In the genomic region with DNA sequence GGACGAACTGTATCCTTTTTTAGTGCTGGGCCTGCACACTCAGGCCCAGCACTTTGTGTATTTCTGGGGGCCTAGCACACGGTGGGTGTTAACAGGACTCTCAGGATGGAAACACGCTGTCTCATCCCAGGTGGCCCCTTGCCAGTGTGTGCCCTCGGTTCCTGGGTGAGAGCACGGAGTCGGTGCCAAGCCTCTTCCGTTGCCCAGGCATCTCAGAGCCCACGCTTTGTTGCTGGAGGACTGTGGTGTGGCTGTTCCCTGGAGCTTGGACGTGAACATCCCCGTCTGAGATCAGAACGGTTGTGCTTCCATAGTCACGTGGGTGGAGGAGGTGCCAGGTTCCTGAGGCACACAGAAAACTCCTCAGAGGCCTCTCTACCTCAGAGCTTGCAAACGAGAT, we compare ENCODE assay signal across 13 mouse cellular contexts. TPM values are rescaled to one million over a fixed set of nuclear protein-coding genes. Genes with fewer than 3 reads are reported as not detected.
DNase-seq lines count a peak whose midpoint lies in the region; ATAC-seq lines count a peak whose summit lies in the region.
"Had no signal": no experiment of that assay in that cellular context is flagged by ENCODE, and none has a peak within 500 bp of the region (broad histone marks: within the 10 kb centered on the region; RNA-seq: fewer than 3 reads in every experiment).

No protein-coding gene starts in this region.

- no peak overlapping the region for H3K9ac ChIP-seq in hindbrain, embryonic 16.5 days (ENCODE audit: low read depth, low read length)
- no peak overlapping the region for H3K9ac ChIP-seq in hindbrain, embryonic 13.5 days
- H3K9ac ChIP-seq: heart, embryonic 13.5 days; liver, postnatal 0 days had no signal

- no peaks in the 10 kb centered on the region for H3K27me3 ChIP-seq in hindbrain, embryonic 16.5 days (replicated peaks; ENCODE audit: control insufficient read depth, insufficient read depth, low read length)
- no peaks in the 10 kb centered on the region for H3K27me3 ChIP-seq in hindbrain, embryonic 13.5 days
- H3K27me3 ChIP-seq: heart, embryonic 13.5 days had no signal

- no peak overlapping the region for H3K27ac ChIP-seq in hindbrain, embryonic 16.5 days (ENCODE audit: low read depth, low read length)
- H3K27ac ChIP-seq in hindbrain, embryonic 13.5 days, result no peak overlapping the region
- H3K27ac ChIP-seq: heart, embryonic 13.5 days; stomach, postnatal 0 days had no signal

- H3K9me3 ChIP-seq in hindbrain, embryonic 16.5 days (ENCODE audit: control insufficient read depth, low read length), result no peaks in the 10 kb centered on the region
- H3K9me3 ChIP-seq in hindbrain, embryonic 13.5 days, result no peaks in the 10 kb centered on the region
- H3K9me3 ChIP-seq: heart, embryonic 13.5 days had no signal

- H3K36me3 ChIP-seq in hindbrain, embryonic 16.5 days (ENCODE audit: control insufficient read depth, insufficient read depth, low read length), result no peaks in the 10 kb centered on the region
- H3K36me3 ChIP-seq in hindbrain, embryonic 13.5 days, result no peaks in the 10 kb centered on the region
- H3K36me3 ChIP-seq: heart, embryonic 13.5 days had no signal

- H3K4me3 ChIP-seq in hindbrain, embryonic 16.5 days (ENCODE audit: low read length), result no peak overlapping the region
- no peak overlapping the region for H3K4me3 ChIP-seq in hindbrain, embryonic 13.5 days
- H3K4me3 ChIP-seq: heart, embryonic 13.5 days had no signal

- WGBS in hindbrain, embryonic 16.5 days, result 64% methylated on average over 13 of the region's 13 CpGs
- 78% methylated on average over 13 of the region's 13 CpGs for WGBS in hindbrain, embryonic 13.5 days

- peaks cover 9% of the 10 kb centered on the region for H3K4me1 ChIP-seq in hindbrain, embryonic 16.5 days (ENCODE audit: control insufficient read depth, insufficient read depth, low read depth, low read length)
- peaks cover 24% of the 10 kb centered on the region for H3K4me1 ChIP-seq in hindbrain, embryonic 13.5 days (replicated peaks)
- H3K4me1 ChIP-seq: heart, embryonic 13.5 days had no signal

- ATAC-seq in hindbrain, embryonic 16.5 days, result peak; percentile 34; the same call in 1 of the 2 replicates
- ATAC-seq in hindbrain, embryonic 13.5 days (ENCODE audit: low FRiP score), result no peak
- ATAC-seq: liver, postnatal 0 days had no signal

- no peak overlapping the region for H3K4me2 ChIP-seq in hindbrain, embryonic 16.5 days (ENCODE audit: low read length)
- no peak overlapping the region for H3K4me2 ChIP-seq in hindbrain, embryonic 13.5 days
- H3K4me2 ChIP-seq: heart, embryonic 13.5 days had no signal

- peak; percentile 37 to 52 for DNase-seq in frontal cortex, postnatal 25 days (ENCODE audit: low spot score in 2 of 2)
- peak; percentile 45 to 85 for DNase-seq in left cerebral cortex, adult 9 months (ENCODE audit: low spot score in 2 of 2)
- peak; percentile 57 for DNase-seq in right cerebral cortex, postnatal 4 days
- no peak for DNase-seq in lung, postnatal 25 days (ENCODE audit: low spot score)
- DNase-seq in thymus, postnatal 25 days, result no peak
- DNase-seq in kidney, postnatal 4 days, result no peak
- DNase-seq: adrenal gland, postnatal 10 days; cerebellum, adult 9-10 months; liver, postnatal 0 days had no signal

RNA-seq across cellular contexts. Expression of gene Tmem132b, which starts 47.1 kb away (rescaled TPM):
- 3.9 and 4.2 TPM in 2 replicates for polyA plus RNA-seq in hindbrain, embryonic 16.5 days (2015; fragmentation: Nextera tagmentation; extraction: Ambion mirVana)
- 3.0 and 3.4 TPM in 2 replicates for polyA plus RNA-seq in hindbrain, embryonic 13.5 days (2015; fragmentation: Nextera tagmentation; extraction: Ambion mirVana)
- polyA plus RNA-seq: liver, postnatal 0 days had no signal

Comparison
In these comparisons a context has a peak if more than half of its experiments do, and no peak if none do; other contexts are left out.
1. DNase-seq: peak in frontal cortex, postnatal 25 days (2 of 2), left cerebral cortex, adult 9 months (2 of 2) and right cerebral cortex, postnatal 4 days (single experiment); none in lung, postnatal 25 days (single experiment), thymus, postnatal 25 days (single experiment) and kidney, postnatal 4 days (0 of 2).